Mouse (Mus musculus): Measurements from ENCODE around the gene Iqgap3. TPM values are rescaled to one million over a fixed set of nuclear protein-coding genes. Genes with fewer than 3 reads are reported as not detected.
A peak's percentile ranks its signal among the peaks of the same experiment; 100 is the strongest.

Iqgap3 gene
- total and polyA plus RNA-seq, 2 experiments from 2014 or later: 1.2 to 5.4 TPM

DNA sequence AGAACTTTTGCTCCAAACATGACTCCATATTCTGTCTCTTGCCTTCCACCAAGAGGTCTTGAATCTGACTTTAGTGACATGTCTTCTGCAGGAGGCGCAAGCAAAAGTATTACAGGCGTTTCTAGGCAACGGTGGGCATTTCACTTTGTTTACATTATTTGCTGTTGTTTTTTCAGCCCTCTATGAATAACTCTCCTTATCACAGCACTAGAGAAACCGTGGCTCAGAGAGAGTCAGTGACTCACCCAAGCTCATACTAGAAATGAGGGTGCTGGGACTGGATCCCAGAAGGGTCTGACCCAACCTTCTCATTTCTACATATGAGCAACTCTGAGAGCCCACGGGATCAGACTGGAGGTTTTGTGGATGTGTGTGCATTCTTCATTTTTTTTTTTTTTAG lies 46.3 kb downstream of the Iqgap3 start:
- WGBS: 74% methylated on average over 5 of the region's 5 CpGs
- Histone ChIP-seq H3K27me3 (ENCODE audit: insufficient read depth, low read length) (no peaks in the 10 kb centered on the region), H3K4me1 (ENCODE audit: insufficient read depth, low read length) (no peaks in the 10 kb centered on the region), H3K4me2 (ENCODE audit: low read depth, low read length, poor library complexity, severe bottlenecking) (no peak overlapping the region), H3K36me3 (ENCODE audit: insufficient read depth, low read length) (no peaks in the 10 kb centered on the region), H3K9me3 (ENCODE audit: low read length) (no peaks in the 10 kb centered on the region), H3K4me3 (ENCODE audit: low read depth, low read length) (no peak overlapping the region), H3K27ac (ENCODE audit: low read depth, low read length) (no peak overlapping the region), H3K9ac (replicated peaks; ENCODE audit: low read length, poor library complexity, severe bottlenecking) (no peak overlapping the region)
- ATAC-seq (ENCODE audit: low FRiP score): no peak
- TF ChIP-seq CTCF (IDR thresholded peaks at IDR 0.05): no peak
- no peak for DNase-seq (ENCODE audit: low spot score)

GRCm38 (mm10) chr3:88129006-88129405 lies 47.2 kb downstream of the Iqgap3 start:
- H3K4me2 ChIP-seq (ENCODE audit: low read depth, low read length, poor library complexity, severe bottlenecking): no peak overlapping the region
- no peaks in the 10 kb centered on the region for H3K27me3 ChIP-seq (ENCODE audit: insufficient read depth, low read length)
- H3K36me3 ChIP-seq (ENCODE audit: insufficient read depth, low read length): no peaks in the 10 kb centered on the region
- no peak for TF ChIP-seq CTCF (IDR thresholded peaks at IDR 0.05)
- H3K9ac ChIP-seq (replicated peaks; ENCODE audit: low read length, poor library complexity, severe bottlenecking): no peak overlapping the region
- no peaks in the 10 kb centered on the region for H3K9me3 ChIP-seq (ENCODE audit: low read length)
- DNase-seq (ENCODE audit: low spot score) (no peak), ATAC-seq (ENCODE audit: low FRiP score) (no peak)
- H3K4me3 ChIP-seq (ENCODE audit: low read depth, low read length): no peak overlapping the region
- H3K4me1 ChIP-seq (ENCODE audit: insufficient read depth, low read length): no peaks in the 10 kb centered on the region
- no peak overlapping the region for H3K27ac ChIP-seq (ENCODE audit: low read depth, low read length)
- 49% methylated on average over 4 of the region's 4 CpGs for WGBS

- H3K4me3 ChIP-seq (ENCODE audit: low read depth, low read length): no peak overlapping the region
- H3K9ac ChIP-seq (replicated peaks; ENCODE audit: low read length, poor library complexity, severe bottlenecking): no peak overlapping the region
- TF ChIP-seq CTCF (IDR thresholded peaks at IDR 0.05): no peak
- DNase-seq (ENCODE audit: low spot score) (no peak), ATAC-seq (ENCODE audit: low FRiP score) (no peak)
- no peak overlapping the region for H3K4me2 ChIP-seq (ENCODE audit: low read depth, low read length, poor library complexity, severe bottlenecking)
- no peaks in the 10 kb centered on the region for H3K27me3 ChIP-seq (ENCODE audit: insufficient read depth, low read length)
- 100% methylated on average over 3 of the region's 3 CpGs for WGBS
- no peaks in the 10 kb centered on the region for H3K36me3 ChIP-seq (ENCODE audit: insufficient read depth, low read length)
- no peaks in the 10 kb centered on the region for H3K9me3 ChIP-seq (ENCODE audit: low read length)
- no peaks in the 10 kb centered on the region for H3K4me1 ChIP-seq (ENCODE audit: insufficient read depth, low read length)
- no peak overlapping the region for H3K27ac ChIP-seq (ENCODE audit: low read depth, low read length)
Measured at GRCm38 (mm10) chr3:88131071-88131470, 49.3 kb downstream of the Iqgap3 start.

- 81% methylated on average over 2 of the region's 2 CpGs for WGBS
- H3K9me3 ChIP-seq (ENCODE audit: low read length): no peaks in the 10 kb centered on the region
- H3K4me2 ChIP-seq (ENCODE audit: low read depth, low read length, poor library complexity, severe bottlenecking): no peak overlapping the region
- H3K4me3 ChIP-seq (ENCODE audit: low read depth, low read length): no peak overlapping the region
- no peaks in the 10 kb centered on the region for H3K36me3 ChIP-seq (ENCODE audit: insufficient read depth, low read length)
- no peaks in the 10 kb centered on the region for H3K27me3 ChIP-seq (ENCODE audit: insufficient read depth, low read length)
- H3K9ac ChIP-seq (replicated peaks; ENCODE audit: low read length, poor library complexity, severe bottlenecking): no peak overlapping the region
- H3K27ac ChIP-seq (ENCODE audit: low read depth, low read length): no peak overlapping the region
- H3K4me1 ChIP-seq (ENCODE audit: insufficient read depth, low read length): no peaks in the 10 kb centered on the region
- ATAC-seq (ENCODE audit: low FRiP score): no peak
- no peak for TF ChIP-seq CTCF (IDR thresholded peaks at IDR 0.05)
- no peak for DNase-seq (ENCODE audit: low spot score)
Measured at GRCm38 (mm10) chr3:88132492-88132891, 50.7 kb downstream of the Iqgap3 start.

DNA sequence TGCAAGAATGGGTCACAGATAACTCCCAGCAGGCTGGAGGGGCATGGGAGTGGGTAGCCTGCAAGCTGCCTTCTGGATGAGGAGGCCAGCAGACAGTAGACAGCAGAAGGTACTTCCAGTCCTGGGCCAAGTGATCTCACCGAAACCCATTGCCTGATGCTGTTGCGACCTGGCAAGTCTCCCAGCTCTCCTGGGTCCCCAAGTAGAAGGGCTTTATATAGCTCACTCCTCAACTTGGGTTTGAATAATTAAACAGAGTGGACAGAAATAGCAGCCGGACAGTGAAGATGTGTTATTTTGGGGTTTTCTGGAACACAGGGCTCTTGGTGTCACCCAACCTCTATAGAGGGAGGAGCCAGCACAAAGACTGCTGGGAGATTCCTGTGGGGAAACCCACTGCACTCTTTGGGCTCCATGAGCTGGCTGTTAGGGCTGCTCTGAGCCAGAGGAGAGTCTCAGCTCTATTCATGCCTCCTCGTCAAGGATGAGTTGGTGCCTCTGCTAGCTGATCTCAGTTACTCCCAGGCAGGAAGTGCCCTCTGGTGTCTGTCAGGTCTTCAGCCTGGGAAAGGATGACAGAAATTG lies 51.5 kb downstream of the Iqgap3 start:
- WGBS: 54% methylated on average over 4 of the region's 4 CpGs
- Histone ChIP-seq H3K9me3 (ENCODE audit: low read length) (no peaks in the 10 kb centered on the region), H3K9ac (replicated peaks; ENCODE audit: low read length, poor library complexity, severe bottlenecking) (no peak overlapping the region), H3K36me3 (ENCODE audit: insufficient read depth, low read length) (no peaks in the 10 kb centered on the region), H3K4me2 (ENCODE audit: low read depth, low read length, poor library complexity, severe bottlenecking) (no peak overlapping the region), H3K4me1 (ENCODE audit: insufficient read depth, low read length) (no peaks in the 10 kb centered on the region), H3K4me3 (ENCODE audit: low read depth, low read length) (no peak overlapping the region), H3K27me3 (ENCODE audit: insufficient read depth, low read length) (no peaks in the 10 kb centered on the region), H3K27ac (ENCODE audit: low read depth, low read length) (no peak overlapping the region)
- TF ChIP-seq CTCF (IDR thresholded peaks at IDR 0.05): no peak
- DNase-seq (ENCODE audit: low spot score) (peak; percentile 66), ATAC-seq (ENCODE audit: low FRiP score) (no peak; the same call in 1 of the 2 replicates)

- Histone ChIP-seq H3K27me3 (ENCODE audit: insufficient read depth, low read length) (peaks cover 5% of the 10 kb centered on the region; the same call in 1 of the 2 replicates), H3K27ac (ENCODE audit: low read depth, low read length) (no peak overlapping the region), H3K4me2 (ENCODE audit: low read depth, low read length, poor library complexity, severe bottlenecking) (no peak overlapping the region), H3K36me3 (ENCODE audit: insufficient read depth, low read length) (no peaks in the 10 kb centered on the region), H3K4me3 (ENCODE audit: low read depth, low read length) (no peak overlapping the region), H3K9ac (replicated peaks; ENCODE audit: low read length, poor library complexity, severe bottlenecking) (no peak overlapping the region), H3K4me1 (ENCODE audit: insufficient read depth, low read length) (peaks cover 5% of the 10 kb centered on the region; the same call in 1 of the 2 replicates), H3K9me3 (ENCODE audit: low read length) (no peaks in the 10 kb centered on the region)
- WGBS: 85% methylated on average over 9 of the region's 9 CpGs
- TF ChIP-seq CTCF (IDR thresholded peaks at IDR 0.05): no peak
- DNase-seq (ENCODE audit: low spot score) (no peak), ATAC-seq (ENCODE audit: low FRiP score) (no peak)
Measured at GRCm38 (mm10) chr3:88136346-88136745, 54.6 kb downstream of the Iqgap3 start.
